Mouse (Mus musculus): ENCODE results near the gene Ddx55.

Ddx55 gene

DNA sequence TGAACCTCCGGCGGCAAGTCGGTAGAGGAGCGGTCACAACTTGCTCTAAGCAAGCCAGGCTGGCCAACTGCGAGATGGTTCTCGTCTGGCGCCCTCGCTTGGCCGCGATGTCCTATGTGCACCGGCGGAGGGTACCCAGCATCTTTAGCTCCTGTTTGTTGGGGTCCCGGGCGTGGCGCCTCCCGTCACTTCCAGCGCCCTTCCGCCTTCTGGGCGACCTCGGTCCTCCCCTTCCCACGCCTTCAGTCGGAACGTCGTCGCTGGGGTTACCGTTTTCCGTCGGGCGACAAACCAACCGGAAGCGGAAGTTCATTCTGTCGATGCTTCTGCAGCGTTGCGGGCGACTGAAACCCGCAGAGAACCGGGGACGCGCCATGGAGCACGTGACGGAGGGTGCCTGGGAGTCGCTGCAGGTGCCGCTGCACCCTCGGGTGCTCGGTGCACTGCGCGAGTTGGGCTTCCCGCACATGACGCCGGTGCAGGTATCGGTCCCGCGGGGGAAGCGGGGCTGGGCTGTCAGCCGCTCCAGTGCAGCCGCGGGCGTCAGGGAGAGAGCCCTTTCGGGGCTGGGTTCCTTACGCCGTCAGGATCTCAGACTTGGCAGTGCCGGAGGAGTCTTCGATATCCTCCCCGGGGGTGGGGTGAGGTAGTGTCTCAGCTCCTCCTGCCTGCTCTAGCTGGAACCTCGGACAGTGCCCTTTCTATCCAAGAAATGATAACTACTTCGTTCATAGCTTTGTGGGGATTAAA, at the start of gene Ddx55:
TSS of gene Ddx55 (plus strand) at position 307 of the 750 bp plus-strand sequence.
- DNase-seq, result peak; percentile 91 to 92

DNA sequence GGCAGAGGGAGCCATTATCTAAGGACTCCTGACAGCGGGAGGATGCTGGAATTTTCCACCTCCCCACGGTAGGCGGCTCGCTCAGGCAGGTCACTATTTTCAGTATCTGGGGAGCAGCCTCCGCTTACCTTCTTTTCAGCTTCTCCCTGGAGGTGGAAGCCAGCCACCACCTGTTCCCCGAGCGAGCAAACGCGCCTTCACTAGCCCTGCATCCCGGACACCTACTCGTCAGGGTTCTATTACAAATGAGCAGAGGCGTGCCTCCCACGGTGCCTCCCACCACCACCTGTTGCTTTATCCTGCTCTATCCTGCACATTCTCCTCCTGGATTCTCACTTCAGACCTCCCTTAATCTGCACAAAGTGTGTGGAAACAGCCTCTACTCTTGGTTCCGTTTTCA, 48.9 kb upstream of the Ddx55 start:
- DNase-seq, result no peak

DNA sequence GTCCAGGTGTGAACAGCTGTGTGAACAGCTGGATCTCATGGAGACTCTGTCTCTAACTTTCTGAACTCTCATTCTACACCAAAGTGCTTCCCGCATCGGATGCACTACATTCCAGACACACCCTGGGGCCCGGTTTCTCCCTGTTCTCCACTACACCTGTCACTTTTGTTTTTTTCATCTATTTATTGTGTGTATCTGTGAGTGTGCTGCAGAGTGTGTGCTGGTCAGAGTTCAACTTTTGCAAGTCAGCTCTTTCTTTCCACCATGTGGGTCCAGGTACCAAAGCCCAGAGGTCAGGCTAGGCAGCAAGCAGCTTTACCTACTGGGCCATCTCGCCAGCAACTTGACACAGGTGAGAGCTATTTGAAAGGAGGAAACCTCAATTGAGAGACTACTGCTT, 47.4 kb upstream of the Ddx55 start:
- DNase-seq, result no peak

DNA sequence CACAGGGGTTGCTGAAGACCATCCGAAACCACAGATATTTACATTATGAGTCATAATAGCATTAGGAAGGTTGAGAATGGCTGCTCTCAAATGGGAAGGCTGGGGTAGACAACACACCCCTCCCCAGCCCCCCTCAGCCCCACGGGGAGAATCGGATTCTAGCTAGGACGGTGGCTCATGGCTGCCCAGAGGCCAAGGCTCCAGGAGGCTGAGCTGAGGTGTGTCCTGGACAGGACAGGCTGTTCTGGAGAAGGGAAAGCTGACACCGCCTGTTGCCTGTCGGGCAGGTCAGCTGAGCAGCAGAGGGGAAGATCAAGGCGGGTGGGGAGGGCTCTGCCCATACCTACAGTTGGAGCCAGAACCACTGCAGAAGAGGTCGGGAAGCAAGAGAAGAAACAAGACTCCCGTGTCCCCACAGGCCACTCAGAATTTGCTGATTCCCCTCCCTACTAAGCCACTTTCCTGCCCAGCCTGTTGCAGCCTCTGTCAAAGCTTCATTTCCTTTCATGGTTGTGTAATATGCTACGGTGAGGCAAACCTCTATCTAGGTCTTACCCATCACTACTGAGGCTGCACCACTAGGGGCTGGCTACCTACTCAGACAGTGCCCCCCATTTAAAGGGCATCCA, 45.8 kb upstream of the Ddx55 start:
- peak in 1 of 2 experiments; percentile 41 for DNase-seq

DNA sequence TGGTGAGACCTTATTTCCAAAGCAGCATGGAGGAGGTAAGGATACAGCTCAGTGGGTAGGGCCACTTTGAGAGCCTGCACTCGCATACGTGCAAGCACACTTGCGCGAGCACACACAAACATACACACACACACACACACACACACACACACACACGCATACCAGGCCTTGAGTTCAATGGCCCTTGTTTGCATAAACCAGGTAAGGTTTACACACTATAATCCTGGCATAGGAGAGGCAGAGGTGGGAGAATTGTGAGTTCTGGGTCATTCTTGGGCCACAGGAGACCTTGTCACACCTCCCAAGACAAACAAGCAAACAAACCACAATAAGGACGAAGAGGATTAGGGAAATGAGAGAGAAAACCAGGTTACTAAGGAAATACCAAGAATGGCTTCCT, 43.5 kb upstream of the Ddx55 start:
- DNase-seq, result no peak

DNA sequence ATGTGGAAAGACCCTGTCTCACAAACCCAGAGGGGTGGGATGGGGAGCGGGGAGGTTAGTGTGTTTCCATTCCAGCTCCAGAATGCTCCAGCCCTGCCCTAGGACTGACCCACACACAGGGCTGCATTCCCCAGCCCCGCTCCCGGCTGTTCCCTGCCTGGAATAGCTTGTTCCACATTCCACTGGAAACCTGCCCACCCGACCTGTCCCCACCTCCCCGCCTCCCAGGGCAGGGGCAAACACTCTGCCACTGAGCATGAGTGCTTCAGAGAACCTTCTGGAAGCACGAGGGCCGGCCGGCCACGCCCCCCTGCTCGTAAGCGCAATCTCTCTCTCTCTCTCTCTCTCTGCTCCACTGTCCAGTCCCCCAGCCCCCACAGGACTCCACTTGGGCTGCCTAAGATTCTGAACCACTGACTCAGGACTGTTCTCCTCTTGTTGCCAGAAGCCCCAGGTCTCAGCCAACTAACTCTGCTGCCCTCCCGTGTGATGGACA, 42.9 kb upstream of the Ddx55 start:
- DNase-seq, result peak; percentile 89 to 91

DNA sequence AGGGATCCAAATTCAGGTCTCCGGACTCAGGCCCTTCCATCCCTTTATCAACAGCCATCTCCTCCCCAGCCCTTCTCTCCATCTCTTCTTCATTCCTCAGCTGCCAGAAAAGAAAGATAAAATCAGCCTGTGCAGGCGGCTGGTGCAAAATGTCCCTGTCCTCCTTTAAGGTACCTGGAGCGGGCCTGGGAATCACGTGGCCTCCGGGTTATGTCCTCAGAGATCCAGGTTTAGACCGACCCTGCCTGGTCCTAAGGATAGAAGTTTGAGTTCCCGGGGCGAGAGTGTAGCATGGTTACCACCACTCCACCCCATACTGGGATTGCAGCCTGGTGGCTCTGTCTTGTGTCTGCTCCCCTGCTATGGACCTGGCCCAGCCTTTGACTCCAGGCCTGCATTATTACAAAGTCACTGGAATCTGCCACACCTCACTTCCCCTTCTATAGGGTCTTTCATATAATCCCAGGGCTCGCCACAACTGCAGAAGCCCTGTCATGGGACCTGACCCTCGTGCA, 42.1 kb upstream of the Ddx55 start:
- DNase-seq, result no peak

DNA sequence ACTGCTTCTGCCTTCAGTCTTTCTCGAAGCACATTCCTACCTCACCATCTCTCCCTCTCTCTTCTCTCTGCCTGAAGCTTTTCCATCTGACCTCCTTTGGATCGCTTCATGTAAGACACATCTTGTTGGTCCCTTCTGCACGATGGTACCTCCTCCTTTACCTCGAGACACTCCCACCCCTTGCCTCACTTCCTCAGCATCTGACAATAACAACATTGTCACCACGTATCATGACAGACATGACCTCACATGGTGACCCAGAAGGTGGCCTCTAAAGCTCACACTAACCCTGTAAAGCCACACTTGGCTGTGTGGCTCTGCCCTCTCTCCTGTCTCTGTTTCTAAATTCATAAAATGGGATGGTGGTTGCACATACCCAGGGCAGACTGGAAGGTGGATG, 36.9 kb upstream of the Ddx55 start:
- DNase-seq, result no peak

DNA sequence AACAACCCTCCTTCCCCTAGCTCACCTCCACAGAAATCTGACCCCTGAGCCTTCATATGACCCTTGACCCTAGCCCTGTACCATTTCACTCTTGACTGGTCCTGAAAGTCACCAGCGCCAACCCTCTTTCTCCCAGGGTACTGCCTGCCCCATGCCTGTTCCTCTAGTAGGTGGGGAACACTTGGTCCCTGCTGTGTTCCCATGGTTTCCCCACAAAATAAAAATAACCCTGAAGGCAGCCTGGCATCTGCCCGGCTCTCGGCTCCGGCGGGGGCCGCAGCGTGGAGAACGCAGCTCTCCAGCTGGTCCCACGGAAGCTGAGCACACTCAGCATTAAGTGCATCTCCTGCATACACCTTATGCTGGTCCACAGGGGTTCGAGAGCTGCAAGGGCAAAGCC, 34.0 kb upstream of the Ddx55 start:
- DNase-seq, result no peak

DNA sequence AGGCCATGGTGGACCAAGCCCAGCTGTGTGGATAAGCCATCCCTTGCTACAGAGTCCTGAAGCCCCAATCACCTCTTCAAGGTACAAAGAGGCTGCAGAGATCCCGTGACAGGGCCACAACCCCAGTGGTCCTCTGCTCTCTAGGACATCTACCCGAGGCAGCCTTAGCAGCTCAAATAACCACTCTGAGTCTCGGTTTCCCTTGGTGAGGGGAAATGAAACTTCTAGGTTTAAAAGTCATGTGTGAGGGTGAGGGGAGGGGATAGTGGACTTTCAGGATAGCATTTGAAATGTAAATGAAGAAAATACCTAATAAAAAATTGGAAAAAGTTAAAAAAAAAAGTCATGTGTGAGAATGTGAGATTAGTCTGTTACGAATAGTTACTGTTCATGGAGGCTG, 31.1 kb upstream of the Ddx55 start:
- DNase-seq, result no peak

DNA sequence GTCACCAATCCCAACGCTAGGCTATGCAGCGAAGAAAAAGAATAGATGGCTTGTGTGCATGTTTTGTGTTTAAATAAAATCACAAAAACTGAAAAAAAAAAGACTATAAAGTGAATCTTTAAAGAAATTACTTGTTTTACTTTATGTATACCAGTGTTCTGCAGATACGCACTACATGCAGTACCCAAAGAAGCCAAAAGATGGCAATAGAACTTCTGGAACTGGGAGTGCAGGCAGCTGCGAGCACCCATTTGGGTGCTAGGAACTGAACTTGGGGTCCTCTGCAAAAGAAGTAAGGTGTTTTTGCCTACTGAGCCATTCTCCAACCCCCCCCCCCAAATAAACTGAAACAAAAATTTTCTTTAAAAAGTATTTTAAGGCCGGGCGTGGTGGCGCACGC, 29.6 kb upstream of the Ddx55 start:
- no peak for DNase-seq

DNA sequence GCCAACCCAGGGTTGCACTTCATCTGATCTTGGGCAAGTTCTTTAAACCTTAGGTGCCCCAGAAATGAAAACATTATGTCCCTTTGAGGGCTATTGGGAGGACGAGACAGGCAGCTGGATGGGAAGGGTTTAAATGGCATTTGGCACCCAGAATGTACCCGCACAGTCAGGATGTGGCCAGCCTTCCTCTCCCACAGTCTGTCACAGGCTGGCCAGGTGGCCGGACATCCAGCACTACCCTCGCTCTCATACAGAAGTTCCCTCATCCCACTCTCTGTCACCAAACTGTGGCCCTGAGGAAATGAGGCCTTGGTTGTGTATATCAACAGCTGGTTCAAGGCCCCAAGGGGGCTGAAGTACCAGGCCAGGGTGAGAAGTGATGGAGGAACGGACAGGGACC, 27.7 kb upstream of the Ddx55 start:
- no peak for DNase-seq

DNA sequence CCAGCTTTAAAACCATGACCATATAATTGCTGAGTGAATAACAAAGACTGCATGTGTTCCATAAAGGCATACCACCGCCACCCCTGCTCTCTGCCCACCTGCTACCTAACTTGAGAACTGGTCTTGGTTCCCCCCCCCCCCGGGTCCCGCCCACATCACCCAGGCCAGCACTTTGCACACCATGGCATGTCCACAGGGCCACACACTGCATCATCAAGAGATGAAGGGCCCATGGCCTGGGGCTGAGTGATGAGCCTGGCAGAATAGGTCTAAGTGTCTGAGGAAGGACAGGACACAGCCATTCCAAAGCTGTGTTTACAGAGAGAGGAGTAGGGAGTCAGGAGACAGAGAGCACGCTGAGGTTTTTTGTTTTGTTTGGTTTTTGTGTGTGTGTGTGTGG, 24.3 kb upstream of the Ddx55 start:
- DNase-seq, result no peak

DNA sequence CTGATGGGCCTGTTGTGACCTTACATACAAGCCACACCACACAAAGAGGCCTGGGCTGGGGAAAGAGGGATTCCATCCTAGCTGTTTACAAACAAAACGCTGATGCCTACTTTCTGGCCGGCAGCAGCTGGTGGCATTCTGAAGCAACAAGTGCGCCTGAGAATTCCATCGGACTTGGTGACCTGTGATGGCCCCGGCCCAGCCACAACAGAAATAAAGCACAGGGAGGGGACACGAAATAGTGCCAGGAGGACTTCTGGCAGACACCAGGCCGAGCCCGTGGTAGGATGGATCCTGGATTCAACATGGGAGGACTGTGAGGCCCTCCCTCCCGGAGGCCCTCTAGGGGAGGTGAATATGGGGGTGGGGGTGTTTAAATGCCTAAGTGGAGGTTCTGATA, 23.9 kb upstream of the Ddx55 start:
- DNase-seq, result peak in 1 of 2 experiments; percentile 34

DNA sequence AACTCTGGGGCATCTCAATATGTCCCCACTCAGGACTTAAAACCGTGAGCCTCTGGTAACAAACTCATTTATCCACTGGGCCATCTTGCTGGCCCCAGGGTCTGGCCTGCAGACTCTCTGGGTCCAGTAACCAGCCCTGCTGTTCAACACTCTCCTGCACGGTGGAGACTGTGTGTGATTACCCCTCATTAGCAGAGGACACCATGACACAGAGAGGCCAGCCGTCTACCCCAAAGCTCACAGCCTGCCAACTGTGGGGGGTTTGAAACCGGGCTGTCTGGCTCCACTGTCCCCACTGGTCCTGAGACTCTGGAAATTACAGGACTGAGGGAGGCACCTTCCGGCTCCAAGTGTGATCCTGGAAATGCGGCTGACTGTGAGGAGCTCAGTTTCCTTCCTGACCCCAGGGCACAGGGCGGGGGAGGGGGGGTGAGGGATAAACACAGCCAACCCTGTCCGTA, 23.4 kb upstream of the Ddx55 start:
- DNase-seq, result peak; percentile 61 to 73

DNA sequence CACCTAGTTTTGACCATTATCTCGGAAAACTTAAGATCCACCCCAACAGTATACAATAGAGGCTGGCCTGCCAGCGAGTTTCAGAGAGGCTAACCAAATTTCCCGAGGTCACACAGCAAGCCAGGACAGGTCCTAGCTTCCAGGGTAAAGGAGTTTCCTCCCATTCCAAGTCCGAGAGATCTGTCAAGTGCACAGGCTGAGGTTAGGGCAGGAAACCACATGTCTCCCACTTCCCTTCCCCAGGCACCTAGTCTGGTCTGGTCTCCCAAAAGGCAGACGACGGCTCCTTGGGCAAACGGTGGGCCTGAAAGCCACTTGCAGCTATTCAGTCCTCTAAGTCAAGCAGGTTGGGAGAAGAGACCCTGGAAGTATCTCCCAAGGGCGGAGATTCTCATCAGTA, 23.0 kb upstream of the Ddx55 start:
- DNase-seq, result peak in 1 of 2 experiments; percentile 40

DNA sequence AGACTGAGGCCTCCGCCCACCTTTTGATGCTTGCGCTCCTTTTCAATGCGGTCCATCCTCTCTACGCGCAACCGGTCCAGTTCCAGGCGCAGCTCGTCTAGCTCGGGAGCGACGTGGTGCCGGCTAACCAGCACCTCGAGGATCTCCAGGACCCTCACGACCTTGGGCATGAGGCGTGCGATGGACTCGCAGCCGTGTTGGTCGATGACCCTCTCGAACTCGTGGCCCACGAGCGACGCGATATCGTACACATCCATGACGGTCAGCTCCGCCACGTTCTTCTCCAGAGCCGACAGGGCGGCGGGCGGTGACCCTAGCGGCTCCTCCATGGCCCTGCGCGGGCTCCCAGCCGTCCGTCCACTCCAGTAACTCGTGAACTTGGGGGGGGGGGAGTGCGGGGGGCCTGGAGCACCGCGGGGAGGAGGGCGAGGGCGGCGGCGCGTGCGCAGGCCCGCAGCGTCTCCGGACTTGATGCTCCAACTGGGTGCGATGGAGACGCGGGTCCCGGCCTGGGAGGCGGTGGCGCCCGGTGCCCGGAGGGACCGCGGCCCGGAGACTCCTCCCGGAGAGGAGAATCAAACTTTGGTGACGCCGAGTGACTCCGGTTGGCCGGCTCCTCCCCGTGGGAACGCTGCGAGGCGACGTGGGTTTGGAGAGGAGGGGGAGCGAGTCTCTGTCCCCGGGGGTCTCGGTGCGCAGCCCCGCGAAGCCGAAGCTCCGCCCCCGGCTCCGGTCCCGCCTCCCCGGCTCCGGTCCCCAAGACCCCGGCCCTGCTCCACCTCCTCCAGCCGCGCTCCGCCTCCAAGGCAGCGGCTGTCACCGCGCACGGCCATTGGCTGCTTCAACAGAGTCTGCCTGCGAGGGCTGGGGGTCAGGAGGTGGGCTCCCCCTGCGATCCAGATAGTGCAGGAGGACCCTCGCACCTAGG, 21.7 kb upstream of the Ddx55 start, which contains the start of gene Rilpl1:
TSS of gene Rilpl1 (minus strand) at position 737 of the 928 bp plus-strand sequence.
- DNase-seq, result peak; percentile 82 to 91

DNA sequence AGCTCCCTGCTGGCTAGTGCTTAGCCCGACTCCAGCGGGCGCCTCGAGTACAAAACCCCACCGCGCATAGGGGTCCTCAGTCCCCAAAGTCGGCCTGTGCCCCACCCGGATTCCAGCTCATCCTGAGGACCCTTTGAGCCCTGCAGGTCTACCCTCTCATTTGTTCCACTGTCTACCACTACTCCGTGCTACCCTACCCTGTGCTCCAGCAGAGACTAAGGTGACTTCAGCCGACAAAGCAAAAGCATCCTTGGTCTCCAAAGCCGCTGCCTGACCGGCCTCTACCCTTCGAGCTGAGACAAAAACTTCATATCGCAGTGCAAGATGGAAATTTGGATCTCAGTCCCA, 21.1 kb upstream of the Ddx55 start:
- DNase-seq, result no peak

DNA sequence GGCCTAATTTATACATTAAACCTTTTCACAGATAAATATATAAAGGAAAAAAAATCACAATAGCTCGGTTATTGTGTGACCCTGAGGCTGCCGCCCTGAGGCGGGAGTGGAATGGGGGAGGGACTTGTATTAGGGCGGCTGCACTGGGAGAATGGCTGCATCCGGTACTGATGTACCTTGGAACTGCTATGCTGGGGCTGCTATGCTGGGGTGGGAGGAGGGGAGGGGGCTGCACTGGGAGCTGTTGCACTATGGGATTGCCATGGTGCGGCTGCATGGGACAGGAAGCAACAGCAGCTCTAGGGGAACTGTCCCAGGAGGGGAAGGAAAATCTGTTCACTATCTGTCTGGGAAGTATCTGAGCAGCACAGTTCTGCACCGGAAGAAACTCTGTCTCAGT, 20.2 kb upstream of the Ddx55 start:
- peak in 1 of 2 experiments; percentile 41 for DNase-seq

DNA sequence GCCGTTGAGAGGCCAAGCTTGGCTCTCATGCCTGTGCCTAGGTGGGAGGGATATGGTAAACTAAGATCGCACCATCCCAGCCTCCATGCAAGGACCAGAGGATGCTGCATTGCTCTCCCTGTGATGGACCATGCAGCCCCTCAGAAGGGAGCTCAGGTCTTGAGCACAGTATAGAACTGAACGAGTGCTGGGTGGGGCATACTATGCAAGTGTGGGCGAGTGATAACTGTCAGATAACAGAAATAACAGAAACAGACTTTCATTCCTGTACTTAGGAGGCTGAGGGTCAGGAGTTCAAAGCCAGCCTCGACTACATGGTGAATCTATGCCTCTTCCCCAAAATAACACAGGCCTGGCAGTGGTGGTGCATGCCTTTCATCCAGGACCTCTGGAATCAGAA, 17.6 kb upstream of the Ddx55 start:
- DNase-seq, result no peak

DNA sequence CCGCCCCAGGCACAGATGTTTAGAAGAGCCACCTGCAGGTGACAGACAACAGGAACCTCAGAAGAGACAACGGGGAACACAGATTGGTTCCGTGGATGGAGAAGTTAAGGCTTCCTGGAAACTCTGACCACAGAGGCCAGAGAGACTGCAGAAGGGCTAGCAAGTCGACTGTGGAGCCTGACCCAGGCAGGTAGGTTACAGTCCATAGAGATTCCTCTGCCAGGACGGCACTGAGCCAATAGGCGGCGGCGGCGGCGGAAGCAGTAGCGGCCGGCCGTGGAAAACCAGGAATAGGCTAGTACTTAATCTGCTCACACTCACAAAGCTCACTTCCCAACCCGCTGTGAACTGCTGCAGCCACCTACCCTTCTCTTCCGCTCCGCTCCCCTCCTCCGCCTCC, 15.9 kb upstream of the Ddx55 start:
- peak; percentile 85 to 90 for DNase-seq

DNA sequence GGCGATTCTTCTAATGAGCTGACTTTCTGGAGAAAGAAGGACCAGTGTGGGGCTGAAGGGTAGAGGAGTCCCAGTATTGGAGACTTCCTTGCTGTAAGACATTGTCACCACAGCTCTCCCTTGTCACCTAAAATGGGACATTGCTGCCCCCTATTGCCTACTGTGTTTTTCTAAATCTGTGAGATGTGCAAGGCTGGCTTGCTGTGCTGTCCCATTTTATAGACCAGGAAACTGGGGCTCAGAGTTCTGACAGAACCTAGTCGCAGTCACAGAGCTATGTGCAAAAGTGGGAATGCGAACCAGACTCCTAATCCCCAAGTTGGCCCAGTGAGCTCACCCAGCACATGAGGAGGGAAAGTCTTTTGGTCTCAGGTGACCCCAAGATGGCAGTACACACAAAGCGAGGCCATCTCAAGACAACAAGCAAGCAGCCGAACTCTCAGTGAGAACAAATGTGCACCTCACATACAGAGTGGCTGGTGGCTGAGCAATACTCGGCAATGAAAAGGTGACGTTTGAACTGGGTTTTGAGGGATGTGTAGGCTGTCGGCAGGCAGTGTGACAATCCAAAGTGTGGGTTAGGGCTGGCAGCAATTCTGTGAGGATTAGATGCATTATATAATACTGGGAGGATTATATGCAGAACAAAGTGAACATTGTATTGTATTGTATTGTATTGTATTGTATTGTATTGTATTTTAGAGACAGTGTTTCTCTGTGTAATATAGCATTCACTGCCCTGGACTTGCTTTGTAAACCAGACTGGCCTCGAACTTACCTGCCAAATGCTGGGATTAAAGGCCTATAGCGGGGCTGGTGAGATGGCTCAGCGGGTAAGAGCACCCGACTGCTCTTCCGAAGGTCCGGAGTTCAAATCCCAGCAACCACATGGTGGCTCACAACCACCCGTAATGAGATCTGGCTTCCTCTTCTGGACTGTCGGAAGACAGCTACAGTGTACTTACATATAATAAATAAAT, 13.6 kb upstream of the Ddx55 start:
- peak; percentile 81 for DNase-seq
